Mouse (Mus musculus): ENCODE results near the gene Zfp3. TPM values are rescaled to one million over a fixed set of nuclear protein-coding genes. Genes with fewer than 3 reads are reported as not detected.
A peak's percentile ranks its signal among the peaks of the same experiment; 100 is the strongest.

Gene Zfp3
- polyA plus RNA-seq, 1 experiment: 0.72 TPM

DNA sequence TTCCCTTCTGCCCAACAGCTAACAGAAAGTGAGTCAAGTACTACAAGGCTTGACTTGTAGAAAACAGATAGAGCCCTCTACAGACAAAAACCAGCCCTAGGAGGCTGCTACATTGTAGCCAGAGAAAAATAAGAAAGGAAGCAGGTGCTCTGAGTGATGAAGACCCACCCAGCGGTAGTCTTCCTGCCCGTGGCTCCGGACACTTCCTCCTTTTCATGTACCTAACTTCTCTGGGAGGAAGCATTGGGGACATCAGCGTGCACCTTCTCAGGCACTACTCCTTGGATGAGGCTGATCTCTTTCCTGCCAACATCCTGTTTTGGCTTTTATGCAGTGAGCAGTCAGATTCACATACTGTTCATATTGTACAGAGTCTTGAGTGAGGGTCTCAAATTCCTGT, 42.7 kb downstream of the Zfp3 start:
- Histone ChIP-seq H3K36me3 (ENCODE audit: control insufficient read depth, insufficient read depth, low read length) (no peaks in the 10 kb centered on the region), H3K27me3 (ENCODE audit: control insufficient read depth, insufficient read depth, low read length) (no peaks in the 10 kb centered on the region), H3K4me3 (ENCODE audit: low read depth, low read length) (no peak overlapping the region), H3K4me1 (ENCODE audit: control insufficient read depth, insufficient read depth, insufficient read length, low read length) (peaks cover 2% of the 10 kb centered on the region; the same call in 1 of the 2 replicates), H3K27ac (ENCODE audit: insufficient read depth, low read depth, low read length) (no peak overlapping the region)
- 55% methylated on average over 4 of the region's 4 CpGs for WGBS
- TF ChIP-seq CTCF (IDR thresholded peaks at IDR 0.05; ENCODE audit: extremely low read depth, insufficient read length, insufficient replicate concordance, low read depth, low read length) (no peak), POLR2A (IDR thresholded peaks at IDR 0.05; ENCODE audit: low read depth, low read length) (no peak)

DNA sequence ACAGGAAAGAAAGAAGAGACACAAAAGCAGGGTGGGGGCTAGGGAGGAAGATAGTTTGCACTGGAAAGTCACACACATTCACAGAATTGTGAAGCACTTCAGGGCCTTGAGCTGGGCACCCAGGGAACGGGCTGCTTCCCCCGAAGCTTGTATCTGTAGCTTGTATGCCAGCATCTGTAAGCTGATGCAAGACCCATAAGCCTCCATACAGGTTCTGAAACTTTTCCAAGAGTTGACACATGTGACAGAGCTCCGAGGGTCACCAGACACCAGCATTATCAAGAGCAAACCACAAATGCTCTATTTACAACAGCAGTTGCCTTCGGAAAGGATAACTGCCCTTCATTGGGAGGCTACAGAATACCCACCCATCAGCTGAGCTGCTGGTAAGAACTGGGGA, 43.6 kb downstream of the Zfp3 start:
- WGBS: 87% methylated on average over 4 of the region's 4 CpGs
- no peaks in the 10 kb centered on the region for H3K27me3 ChIP-seq (ENCODE audit: control insufficient read depth, insufficient read depth, low read length)
- no peak overlapping the region for H3K27ac ChIP-seq (ENCODE audit: insufficient read depth, low read depth, low read length)
- H3K4me3 ChIP-seq (ENCODE audit: low read depth, low read length): no peak overlapping the region
- H3K4me1 ChIP-seq (ENCODE audit: control insufficient read depth, insufficient read depth, insufficient read length, low read length): peaks cover 2% of the 10 kb centered on the region; the same call in 1 of the 2 replicates
- TF ChIP-seq CTCF (IDR thresholded peaks at IDR 0.05; ENCODE audit: extremely low read depth, insufficient read length, insufficient replicate concordance, low read depth, low read length) (no peak), POLR2A (IDR thresholded peaks at IDR 0.05; ENCODE audit: low read depth, low read length) (no peak)
- H3K36me3 ChIP-seq (ENCODE audit: control insufficient read depth, insufficient read depth, low read length): no peaks in the 10 kb centered on the region

DNA sequence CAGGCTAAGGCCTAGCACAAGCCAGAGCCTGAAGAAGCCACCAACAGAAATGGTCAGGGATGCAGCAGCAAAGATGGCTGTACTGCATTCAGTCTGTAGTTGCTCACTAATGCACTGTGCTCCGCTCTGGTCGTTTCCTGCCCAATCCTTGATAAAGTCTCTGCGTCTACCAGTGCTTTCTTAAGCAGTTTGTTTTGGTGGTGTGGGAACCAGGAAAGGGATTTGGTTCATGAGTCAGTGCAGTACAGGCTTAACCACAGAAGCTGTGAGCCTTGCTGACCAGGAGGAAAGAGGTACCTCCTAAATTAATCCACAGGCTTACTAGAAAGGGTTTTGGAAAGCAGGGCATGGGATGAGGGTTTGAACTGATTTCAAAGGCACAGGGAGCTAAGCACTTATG, 44.1 kb downstream of the Zfp3 start:
- peaks cover 2% of the 10 kb centered on the region; the same call in 1 of the 2 replicates for H3K4me1 ChIP-seq (ENCODE audit: control insufficient read depth, insufficient read depth, insufficient read length, low read length)
- no peaks in the 10 kb centered on the region for H3K27me3 ChIP-seq (ENCODE audit: control insufficient read depth, insufficient read depth, low read length)
- TF ChIP-seq POLR2A (IDR thresholded peaks at IDR 0.05; ENCODE audit: low read depth, low read length): no peak
- TF ChIP-seq CTCF (IDR thresholded peaks at IDR 0.05; ENCODE audit: extremely low read depth, insufficient read length, insufficient replicate concordance, low read depth, low read length): no peak
- whole genome bisulfite sequencing: 67% methylated on average over 3 of the region's 3 CpGs
- H3K36me3 ChIP-seq (ENCODE audit: control insufficient read depth, insufficient read depth, low read length): no peaks in the 10 kb centered on the region
- no peak overlapping the region for H3K4me3 ChIP-seq (ENCODE audit: low read depth, low read length)
- H3K27ac ChIP-seq (ENCODE audit: insufficient read depth, low read depth, low read length): no peak overlapping the region

DNA sequence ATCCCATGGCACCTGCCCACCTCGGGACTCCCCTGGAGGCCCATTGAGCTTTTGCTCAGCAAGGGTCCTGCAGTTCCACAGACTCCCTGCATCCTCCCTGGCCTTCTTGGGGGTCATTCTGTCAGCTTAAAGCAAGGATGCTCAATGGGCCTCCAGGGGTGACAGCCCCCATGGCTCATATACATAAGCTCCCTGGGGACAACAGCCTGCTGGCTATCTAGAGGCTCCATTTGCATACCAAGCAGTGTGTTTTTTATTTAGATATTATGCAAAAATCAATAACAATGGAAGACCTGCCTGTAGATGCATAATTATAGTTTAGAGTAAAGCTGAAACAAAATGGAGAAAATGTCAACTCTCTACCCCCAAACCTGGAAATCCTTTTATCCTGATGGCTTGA, 45.0 kb downstream of the Zfp3 start:
- Histone ChIP-seq H3K4me1 (ENCODE audit: control insufficient read depth, insufficient read depth, insufficient read length, low read length) (peaks cover 2% of the 10 kb centered on the region; the same call in 1 of the 2 replicates), H3K27me3 (ENCODE audit: control insufficient read depth, insufficient read depth, low read length) (no peaks in the 10 kb centered on the region), H3K36me3 (ENCODE audit: control insufficient read depth, insufficient read depth, low read length) (no peaks in the 10 kb centered on the region), H3K27ac (ENCODE audit: insufficient read depth, low read depth, low read length) (no peak overlapping the region), H3K4me3 (ENCODE audit: low read depth, low read length) (no peak overlapping the region)
- WGBS: 37% methylated on average over 1 of the region's 1 CpGs
- TF ChIP-seq CTCF (IDR thresholded peaks at IDR 0.05; ENCODE audit: extremely low read depth, insufficient read length, insufficient replicate concordance, low read depth, low read length): no peak
- TF ChIP-seq POLR2A (IDR thresholded peaks at IDR 0.05; ENCODE audit: low read depth, low read length): no peak

DNA sequence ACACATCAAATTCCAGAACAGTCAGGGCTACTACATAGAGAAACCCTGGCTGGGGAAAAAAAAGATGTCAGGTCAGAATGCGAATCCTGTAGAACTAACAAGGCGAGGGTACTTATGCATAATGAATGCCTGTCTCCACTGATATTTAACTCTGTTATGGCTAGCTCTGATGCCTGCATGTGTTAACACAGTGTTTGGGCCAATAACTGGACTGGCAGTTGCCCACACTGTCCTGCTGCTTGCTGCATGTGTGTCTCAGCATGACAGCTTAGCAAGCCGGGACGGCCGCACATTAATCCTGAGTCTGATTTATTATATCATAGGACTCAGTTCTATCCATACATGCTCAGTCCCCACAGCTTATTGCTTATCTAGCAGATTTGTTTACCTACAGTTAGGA, 47.0 kb downstream of the Zfp3 start:
- TF ChIP-seq POLR2A (IDR thresholded peaks at IDR 0.05; ENCODE audit: low read depth, low read length) (no peak), CTCF (IDR thresholded peaks at IDR 0.05; ENCODE audit: extremely low read depth, insufficient read length, insufficient replicate concordance, low read depth, low read length) (no peak)
- Histone ChIP-seq H3K4me1 (ENCODE audit: control insufficient read depth, insufficient read depth, insufficient read length, low read length) (0 out of 2 replicates have a peak, but pooled peaks cover 1% of the 10 kb centered on the region), H3K4me3 (ENCODE audit: low read depth, low read length) (no peak overlapping the region), H3K36me3 (ENCODE audit: control insufficient read depth, insufficient read depth, low read length) (no peaks in the 10 kb centered on the region), H3K27me3 (ENCODE audit: control insufficient read depth, insufficient read depth, low read length) (no peaks in the 10 kb centered on the region), H3K27ac (ENCODE audit: insufficient read depth, low read depth, low read length) (no peak overlapping the region)
- WGBS: 78% methylated on average over 5 of the region's 5 CpGs

DNA sequence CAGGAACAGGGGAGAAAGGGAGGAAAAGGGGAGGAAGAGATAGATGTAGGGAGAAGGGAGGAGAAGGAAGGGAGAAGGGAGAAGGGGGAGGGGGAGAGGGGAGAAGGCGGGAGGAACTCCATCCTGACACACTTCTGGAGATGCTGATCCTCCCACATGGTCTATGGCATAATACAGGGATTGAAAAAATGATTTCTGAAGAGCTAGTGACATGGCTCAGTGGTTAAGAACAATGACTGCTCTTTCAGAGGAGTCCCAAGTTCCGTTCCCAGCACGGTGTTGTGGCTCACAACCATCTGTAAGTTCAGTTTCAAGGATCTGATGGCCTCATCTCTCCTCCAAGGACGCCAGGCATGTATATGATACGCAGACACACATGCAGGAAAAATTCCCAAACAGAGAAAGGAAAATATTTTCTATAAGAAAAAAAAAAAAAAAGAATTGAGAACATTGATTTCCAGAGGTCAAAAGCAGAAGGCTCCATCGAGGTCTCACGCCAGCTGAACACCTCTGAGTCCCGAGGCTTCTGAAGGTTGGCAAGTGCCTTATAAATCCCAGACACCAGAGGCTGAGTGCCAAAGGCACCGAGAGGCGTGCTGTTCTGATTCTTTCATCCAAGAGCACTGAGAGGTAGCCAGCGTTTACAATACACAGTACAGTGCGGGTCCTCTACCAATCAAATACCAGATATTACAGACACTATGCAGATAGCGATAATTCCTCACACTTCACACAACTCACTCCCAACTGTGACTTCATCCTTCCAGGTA, 47.6 kb downstream of the Zfp3 start:
- Histone ChIP-seq H3K36me3 (ENCODE audit: control insufficient read depth, insufficient read depth, low read length) (no peaks in the 10 kb centered on the region), H3K27ac (ENCODE audit: insufficient read depth, low read depth, low read length) (peak overlapping the region; percentile 23), H3K27me3 (ENCODE audit: control insufficient read depth, insufficient read depth, low read length) (no peaks in the 10 kb centered on the region), H3K4me3 (ENCODE audit: low read depth, low read length) (peak overlapping the region; percentile 15), H3K4me1 (ENCODE audit: control insufficient read depth, insufficient read depth, insufficient read length, low read length) (0 out of 2 replicates have a peak, but pooled peaks cover 1% of the 10 kb centered on the region)
- 63% methylated on average over 13 of the region's 13 CpGs for WGBS
- no peak for TF ChIP-seq POLR2A (IDR thresholded peaks at IDR 0.05; ENCODE audit: low read depth, low read length)

DNA sequence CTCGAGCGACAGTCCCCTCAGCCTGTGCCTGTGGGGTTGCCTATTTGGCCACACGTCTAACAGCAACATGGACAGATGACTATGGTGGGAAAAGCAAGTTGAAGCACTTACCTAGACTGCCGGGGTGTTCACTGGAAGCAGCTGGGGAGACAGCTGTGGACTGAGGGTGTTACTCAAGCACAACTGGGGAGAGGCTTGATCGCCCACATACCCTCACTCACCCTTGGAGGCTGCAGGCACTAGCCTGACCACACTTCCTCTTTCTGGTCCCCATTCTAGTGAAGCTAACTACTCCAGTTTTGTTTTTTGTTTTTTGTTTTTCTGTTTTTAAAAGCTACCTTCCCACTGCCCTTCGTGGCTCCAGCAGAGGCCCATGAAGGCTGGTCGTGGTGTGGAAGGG, 48.4 kb downstream of the Zfp3 start, which contains the start of gene Scimp:
Scimp (minus strand) TSS at position 222 of the 400 bp plus-strand sequence.
- Histone ChIP-seq H3K27ac (ENCODE audit: insufficient read depth, low read depth, low read length) (peak within 1 kb of the TSS; percentile 23), H3K4me3 (ENCODE audit: low read depth, low read length) (peak within 1 kb of the TSS; percentile 15), H3K36me3 (ENCODE audit: control insufficient read depth, insufficient read depth, low read length) (no peaks in the 10 kb centered on the region), H3K27me3 (ENCODE audit: control insufficient read depth, insufficient read depth, low read length) (no peaks in the 10 kb centered on the region), H3K4me1 (ENCODE audit: control insufficient read depth, insufficient read depth, insufficient read length, low read length) (0 out of 2 replicates have a peak, but pooled peaks cover 1% of the 10 kb centered on the region)
- TF ChIP-seq CTCF (IDR thresholded peaks at IDR 0.05; ENCODE audit: extremely low read depth, insufficient read length, insufficient replicate concordance, low read depth, low read length) (no peak), POLR2A (IDR thresholded peaks at IDR 0.05; ENCODE audit: low read depth, low read length) (no peak)
- 64% methylated on average over 7 of the region's 7 CpGs for WGBS

Measured in small intestine, adult 2 months (tissue).